Mouse (Mus musculus) intestine, postnatal 0 days (tissue): ENCODE measurements at regions not wholly inside any gene's neighbourhood (a gene's known extent, or its start where the extent isn't known, plus 50 kb on each side); places are given as distances from the start of the nearest gene placed in this dataset.

ENCODE experiments used
- ATAC-seq: fragments of 200-750 bp; cut with Nextera tagmentation; 2 replicates; pipeline ENCODE4 v1.8.0; 2017; ENCODE audit warnings: mild to moderate bottlenecking, moderate TSS enrichment, moderate library complexity
- H3K27ac ChIP-seq: fragments of 300-500 bp; sonication (generic); 2 replicates; pipeline ENCODE4 v1.5.1; 2014; ENCODE audit warnings: mild to moderate bottlenecking, low read depth, low read length, moderate library complexity
- H3K27me3 ChIP-seq: fragments of 300-500 bp; sonication (generic); replicated peaks from 2 replicates; pipeline ENCODE4 v1.6.1; 2014; ENCODE audit warnings: low read length, mixed read lengths; ENCODE audit not compliant: control insufficient read depth, insufficient read depth
- H3K36me3 ChIP-seq: fragments of 300-500 bp; sonication (generic); 2 replicates; pipeline ENCODE4 v1.6.1; 2014; ENCODE audit warnings: mild to moderate bottlenecking, moderate library complexity; ENCODE audit not compliant: control insufficient read depth, insufficient read depth
- H3K4me1 ChIP-seq: fragments of 300-500 bp; sonication (generic); replicated peaks from 2 replicates; pipeline ENCODE4 v1.6.1; 2014; ENCODE audit warnings: antibody characterized with exemption, low read length, mixed read lengths; ENCODE audit not compliant: control insufficient read depth, insufficient read depth
- H3K4me2 ChIP-seq: fragments of 300-500 bp; sonication (generic); replicated peaks from 2 replicates; pipeline ENCODE4 v1.6.1; 2014; ENCODE audit warnings: low read depth, mild to moderate bottlenecking, moderate library complexity
- H3K4me3 ChIP-seq: fragments of 300-500 bp; sonication (generic); 2 replicates; pipeline ENCODE4 v1.5.1; 2014; ENCODE audit warnings: low read depth, low read length
- H3K9ac ChIP-seq: fragments of 300-500 bp; sonication (generic); 2 replicates; pipeline ENCODE4 v1.6.1; 2014; ENCODE audit warnings: mild to moderate bottlenecking, low read depth, low read length
- H3K9me3 ChIP-seq: fragments of 300-500 bp; sonication (generic); 2 replicates; pipeline ENCODE4 v1.6.1; 2016; ENCODE audit warnings: mixed run types; ENCODE audit not compliant: control insufficient read depth
- CTCF ChIP-seq: sonication (generic); IDR thresholded peaks from 2 replicates; pipeline ENCODE4 v1.5.1; 2016; ENCODE audit warnings: low read depth, mild to moderate bottlenecking, control low read depth, antibody characterized with exemption, moderate library complexity
- WGBS: fragments of 180-500 bp; shearing (Covaris S2); extraction: QIAGEN DNeasy Blood & Tissue Kit; methylation state at CpG from one replicate; pipeline ENCODE4 v1.1.7; 2014; 5-methylcytosine and 5-hydroxymethylcytosine counted together

DNA sequence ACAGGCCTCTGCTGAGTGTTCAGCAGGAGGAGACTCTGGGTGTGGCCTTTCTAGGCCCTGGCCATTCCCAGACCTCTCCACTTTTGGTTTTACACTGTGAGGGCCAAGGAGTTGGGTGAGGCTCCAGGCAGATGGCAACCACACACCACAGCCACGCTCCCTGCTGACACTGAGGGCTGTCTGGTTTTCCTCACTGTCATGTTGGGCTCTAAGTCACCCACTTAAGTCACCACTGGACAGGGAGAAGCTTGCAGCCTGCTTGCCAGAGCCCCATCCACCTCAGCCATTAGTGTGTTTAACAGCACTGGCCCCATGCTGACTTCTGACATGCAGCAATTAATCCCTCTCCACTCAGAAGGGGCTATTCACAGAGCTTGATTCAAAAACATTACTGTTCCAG, 170.6 kb downstream of the Sec61b start:
- H3K9ac ChIP-seq = no peak overlapping the region
- H3K27ac ChIP-seq = no peak overlapping the region
- WGBS = 39% methylated on average over 1 of the region's 1 CpGs
- no peaks in the 10 kb centered on the region for H3K36me3 ChIP-seq
- no peak overlapping the region for H3K4me2 ChIP-seq
- no peaks in the 10 kb centered on the region for H3K27me3 ChIP-seq
- H3K4me1 ChIP-seq = no peaks in the 10 kb centered on the region
- no peak for ATAC-seq
- no peak overlapping the region for H3K4me3 ChIP-seq
- no peak for TF ChIP-seq CTCF
- H3K9me3 ChIP-seq = no peaks in the 10 kb centered on the region

DNA sequence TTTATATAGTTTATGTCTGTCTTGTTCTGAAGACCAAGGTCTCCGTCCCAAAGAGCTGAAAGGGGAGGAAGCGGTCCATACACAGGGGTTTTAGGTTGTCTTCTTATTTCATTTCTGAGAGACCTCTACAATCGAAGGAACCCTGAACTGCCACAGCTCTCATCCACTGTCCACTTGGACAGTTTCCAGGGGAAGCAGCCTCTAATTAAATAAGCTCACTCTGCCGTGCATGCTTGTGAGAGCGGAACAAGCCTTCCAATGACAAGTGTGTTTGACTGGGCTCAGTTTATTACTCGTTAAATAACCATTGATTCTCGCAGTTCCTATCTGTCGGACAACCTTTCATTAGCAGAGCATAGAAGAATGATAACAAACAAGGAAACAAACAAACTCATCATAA, 174.2 kb downstream of the Sec61b start:
- no peaks in the 10 kb centered on the region; the same call in 1 of the 2 replicates for H3K27me3 ChIP-seq
- WGBS = 63% methylated on average over 8 of the region's 8 CpGs
- no peak for ATAC-seq
- H3K9ac ChIP-seq = no peak overlapping the region
- H3K9me3 ChIP-seq = no peaks in the 10 kb centered on the region
- H3K4me1 ChIP-seq = no peaks in the 10 kb centered on the region
- no peak overlapping the region for H3K4me2 ChIP-seq
- no peak overlapping the region for H3K4me3 ChIP-seq
- TF ChIP-seq CTCF = no peak
- H3K27ac ChIP-seq = no peak overlapping the region
- no peaks in the 10 kb centered on the region for H3K36me3 ChIP-seq

DNA sequence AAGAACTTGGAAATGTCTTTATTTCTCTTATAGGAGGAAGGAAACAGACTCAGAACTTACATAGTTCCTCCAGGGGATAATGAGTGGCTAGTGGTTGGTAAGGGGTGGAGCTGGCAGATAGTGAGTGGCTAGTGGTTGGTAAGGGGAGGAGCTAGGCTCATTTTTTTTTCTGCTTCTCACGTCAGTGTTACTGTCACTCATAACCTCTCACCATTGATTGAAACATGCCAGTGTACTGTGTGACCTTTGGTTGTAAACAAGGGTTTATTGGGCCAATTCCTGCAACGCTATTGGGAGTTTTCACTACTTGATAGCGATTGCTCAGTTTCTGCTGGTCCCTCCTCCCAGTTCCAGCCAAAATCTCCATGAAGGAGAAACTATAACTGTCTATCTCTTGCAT, 175.5 kb downstream of the Sec61b start:
- no peak overlapping the region for H3K4me2 ChIP-seq
- H3K27me3 ChIP-seq = no peaks in the 10 kb centered on the region; the same call in 1 of the 2 replicates
- H3K4me1 ChIP-seq = no peaks in the 10 kb centered on the region
- TF ChIP-seq CTCF = no peak
- H3K9me3 ChIP-seq = no peaks in the 10 kb centered on the region
- WGBS = 45% methylated on average over 3 of the region's 3 CpGs
- H3K9ac ChIP-seq = no peak overlapping the region
- H3K4me3 ChIP-seq = no peak overlapping the region
- ATAC-seq = no peak
- no peaks in the 10 kb centered on the region for H3K36me3 ChIP-seq
- H3K27ac ChIP-seq = no peak overlapping the region

DNA sequence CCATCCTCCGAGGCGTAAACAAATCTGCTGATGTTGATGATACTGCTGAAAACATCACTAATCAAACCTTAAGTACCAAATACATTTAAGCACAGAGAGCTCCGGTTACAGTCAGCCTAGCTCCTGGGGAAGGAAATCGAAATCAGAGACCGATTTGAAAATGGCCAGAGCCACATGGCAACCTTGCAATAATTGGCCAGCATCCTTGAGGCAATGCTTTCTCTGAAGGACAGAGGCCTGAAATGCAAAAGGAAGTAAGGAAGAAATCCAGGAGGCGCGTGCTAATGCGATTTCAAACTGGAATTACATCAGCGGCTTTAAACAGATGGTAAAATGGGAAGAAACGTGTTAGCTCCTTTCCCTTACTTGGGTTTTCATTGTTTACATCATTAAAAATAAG, 177.1 kb downstream of the Sec61b start:
- H3K27me3 ChIP-seq = no peaks in the 10 kb centered on the region; the same call in 1 of the 2 replicates
- H3K27ac ChIP-seq = no peak overlapping the region
- no peak overlapping the region for H3K9ac ChIP-seq
- no peaks in the 10 kb centered on the region for H3K36me3 ChIP-seq
- no peak overlapping the region for H3K4me3 ChIP-seq
- no peak for ATAC-seq
- TF ChIP-seq CTCF = no peak
- no peak overlapping the region for H3K4me2 ChIP-seq
- H3K4me1 ChIP-seq = no peaks in the 10 kb centered on the region
- WGBS = 59% methylated on average over 10 of the region's 10 CpGs
- no peaks in the 10 kb centered on the region for H3K9me3 ChIP-seq

DNA sequence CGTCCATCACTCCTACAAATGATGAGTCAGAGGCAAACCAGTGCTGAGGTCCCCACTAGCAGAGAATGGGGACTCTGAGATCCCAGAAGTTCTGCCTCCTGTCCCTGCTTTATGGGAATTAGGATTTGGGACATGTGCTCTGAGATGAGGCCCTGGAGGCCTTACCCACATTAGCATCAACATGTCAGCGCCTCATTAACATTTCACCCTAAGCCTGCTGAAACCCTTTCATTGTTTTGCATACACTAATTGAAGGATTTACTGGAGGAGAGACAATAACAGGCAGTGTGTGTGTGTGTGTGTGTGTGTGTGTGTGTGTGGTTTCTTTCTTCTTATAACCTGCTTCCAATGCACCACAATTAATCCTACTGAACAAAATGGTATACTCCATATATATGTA, 178.7 kb downstream of the Sec61b start:
- 87% methylated on average over 2 of the region's 2 CpGs for WGBS
- Histone ChIP-seq H3K9ac (no peak overlapping the region), H3K36me3 (no peaks in the 10 kb centered on the region), H3K27ac (no peak overlapping the region), H3K27me3 (no peaks in the 10 kb centered on the region; the same call in 1 of the 2 replicates), H3K9me3 (no peaks in the 10 kb centered on the region), H3K4me2 (no peak overlapping the region), H3K4me1 (no peaks in the 10 kb centered on the region), H3K4me3 (no peak overlapping the region)
- no peak for TF ChIP-seq CTCF
- no peak for ATAC-seq

DNA sequence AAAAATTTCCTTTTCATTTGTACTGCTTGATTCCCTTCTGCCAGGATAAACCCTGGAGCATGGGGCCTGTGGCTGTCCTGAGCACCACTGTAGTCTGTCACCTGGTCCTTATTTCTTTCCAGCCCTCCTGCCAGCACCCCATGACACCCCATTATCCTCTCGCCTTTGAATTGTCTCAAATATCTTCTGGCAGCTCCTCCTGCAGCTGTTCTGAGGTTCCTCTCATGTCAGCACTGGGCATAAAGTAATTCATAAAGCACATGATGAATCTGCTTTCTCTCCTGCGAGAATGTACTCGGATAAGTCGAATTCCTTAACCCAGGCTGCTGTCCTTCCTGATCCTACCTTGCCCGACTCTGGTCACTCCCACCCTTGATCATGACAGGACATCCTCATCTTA, 195.1 kb downstream of the Sec61b start:
- no peaks in the 10 kb centered on the region for H3K4me1 ChIP-seq
- no peaks in the 10 kb centered on the region for H3K9me3 ChIP-seq
- no peaks in the 10 kb centered on the region for H3K36me3 ChIP-seq
- no peak for ATAC-seq
- H3K4me3 ChIP-seq = no peak overlapping the region
- H3K9ac ChIP-seq = no peak overlapping the region
- TF ChIP-seq CTCF = no peak
- WGBS = 65% methylated on average over 5 of the region's 5 CpGs
- H3K27ac ChIP-seq = no peak overlapping the region
- no peak overlapping the region for H3K4me2 ChIP-seq
- H3K27me3 ChIP-seq = no peaks in the 10 kb centered on the region

DNA sequence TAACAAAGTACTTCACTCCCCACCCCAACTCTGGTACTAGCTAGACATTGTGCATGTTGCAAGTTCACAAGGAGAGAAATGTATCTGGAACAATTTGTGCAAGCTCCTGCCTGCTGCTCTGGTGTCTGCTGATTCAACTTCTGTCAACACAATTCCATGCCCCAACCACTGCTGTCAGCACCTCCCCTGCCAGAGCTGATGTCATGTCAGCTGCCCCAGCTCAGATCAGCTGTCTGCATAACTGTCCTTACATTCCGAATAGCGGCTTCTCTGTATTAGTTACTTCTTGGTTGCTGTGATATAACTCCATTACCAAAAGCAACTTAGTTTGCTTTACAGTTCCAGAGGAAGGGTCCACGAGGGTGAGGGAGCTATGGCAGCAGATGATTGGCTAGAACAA, 196.0 kb downstream of the Sec61b start:
- H3K9me3 ChIP-seq = no peaks in the 10 kb centered on the region
- ATAC-seq = no peak
- no peaks in the 10 kb centered on the region for H3K27me3 ChIP-seq
- H3K4me3 ChIP-seq = no peak overlapping the region
- no peak overlapping the region for H3K27ac ChIP-seq
- H3K36me3 ChIP-seq = no peaks in the 10 kb centered on the region
- H3K4me1 ChIP-seq = no peaks in the 10 kb centered on the region
- TF ChIP-seq CTCF = no peak
- H3K9ac ChIP-seq = no peak overlapping the region
- WGBS = 70% methylated on average over 3 of the region's 3 CpGs
- no peak overlapping the region for H3K4me2 ChIP-seq
